Mouse (Mus musculus): ENCODE results near the gene Zfp131.

DNA sequence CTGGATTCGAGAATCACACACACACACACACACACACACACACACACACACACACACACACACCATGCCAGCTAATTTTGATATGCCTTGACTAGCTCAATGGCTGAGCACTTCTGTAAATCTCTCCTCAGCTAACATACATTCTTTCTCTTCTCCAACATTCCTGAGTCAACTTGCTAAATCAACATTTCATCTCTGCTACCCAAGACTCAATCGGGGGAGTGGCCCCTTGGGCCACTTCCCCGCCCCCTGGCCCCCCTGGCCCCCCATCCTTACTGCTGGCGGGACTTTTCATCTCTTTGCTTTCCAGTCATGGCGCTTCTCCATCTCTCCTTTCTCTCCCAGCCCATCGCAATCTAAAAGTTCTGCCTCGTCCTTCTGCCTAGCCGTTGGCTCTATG, 26.1 kb upstream of the Zfp131 start:
- no peak for TF ChIP-seq CTCF (conservative IDR thresholded peaks at IDR 0.05 in 1 of 2, IDR thresholded peaks at IDR 0.05 in 1 of 2; ENCODE audit: low read depth in 2 of 2, low read length in 2 of 2)
- no peak for TF ChIP-seq POLR2A (IDR thresholded peaks at IDR 0.05; ENCODE audit: low read depth, low read length)
- TF ChIP-seq ZNF384 (IDR thresholded peaks at IDR 0.05; ENCODE audit: low read depth, low read length) = no peak
- TF ChIP-seq CHD2 (IDR thresholded peaks at IDR 0.05; ENCODE audit: low read length) = no peak
- TF ChIP-seq ETS1 (conservative IDR thresholded peaks at IDR 0.05; ENCODE audit: low read depth, low read length) = no peak
- TF ChIP-seq MAZ (IDR thresholded peaks at IDR 0.05; ENCODE audit: low read depth, low read length) = no peak
- TF ChIP-seq SIN3A (IDR thresholded peaks at IDR 0.05; ENCODE audit: low read length) = no peak
- TF ChIP-seq RAD21 (IDR thresholded peaks at IDR 0.05; ENCODE audit: low read depth, low read length) = no peak
- no peak for TF ChIP-seq MAX (IDR thresholded peaks at IDR 0.05; ENCODE audit: low read length)
- TF ChIP-seq ZC3H11A (IDR thresholded peaks at IDR 0.05; ENCODE audit: low read depth, low read length) = no peak
